Mouse (Mus musculus) kidney, postnatal 25 days (tissue): ENCODE results near the gene Rasip1.

Experiments
- DNase-seq, 2 experiments: peaks; one replicate each; pipeline ENCODE4 v3.0.0; 2021; ENCODE audit warnings: mixed read lengths in 2 of 2

The Rasip1 gene

GRCm38 (mm10) chr7:45686841-45687240, 59.6 kb downstream of the Rasip1 start:
- peak in 1 of 2 experiments; percentile 33 for DNase-seq
